Mouse (Mus musculus) bone marrow, adult 2 months (tissue): ENCODE results near the gene Rpp25l. TPM values are rescaled to one million over a fixed set of nuclear protein-coding genes. Genes with fewer than 3 reads are reported as not detected.

Experiments
- H3K27ac ChIP-seq: fragments of 200-500 bp; 2 replicates; pipeline ENCODE4 v1.5.1; 2012; ENCODE audit warnings: low read depth, mild to moderate bottlenecking, control low read depth, inconsistent platforms, low read length; ENCODE audit not compliant: control insufficient read depth, poor library complexity, insufficient read depth
- H3K4me1 ChIP-seq: fragments of 200-500 bp; 2 replicates; pipeline ENCODE4 v1.6.1; 2011; ENCODE audit warnings: low read length; ENCODE audit not compliant: control insufficient read depth, insufficient read depth
- H3K4me3 ChIP-seq: fragments of 200-500 bp; replicated peaks from 2 replicates; pipeline ENCODE3; 2011; ENCODE audit warnings: mild to moderate bottlenecking, low read depth, low read length, control low read depth; ENCODE audit not compliant: control insufficient read depth
- CTCF ChIP-seq: fragments of 200-500 bp; IDR thresholded peaks from 2 replicates; pipeline ENCODE4 v1.5.1; 2011; ENCODE audit warnings: low read length, control low read depth; ENCODE audit not compliant: control insufficient read depth, insufficient read depth
- POLR2A ChIP-seq: fragments of 200-500 bp; IDR thresholded peaks from 2 replicates; pipeline ENCODE4 v1.6.1; 2011; ENCODE audit warnings: low read depth, mild to moderate bottlenecking, control low read depth, low read length, borderline replicate concordance; ENCODE audit not compliant: control insufficient read depth
- WGBS: fragments of 180-500 bp; shearing (Covaris S2); methylation state at CpG from one replicate; pipeline ENCODE4 v1.1.7; 2018; 5-methylcytosine and 5-hydroxymethylcytosine counted together
- polyA plus RNA-seq: library from polyadenylated mRNA; stranded (reverse); fragments of >200 nt; gene quantifications from 2 replicates; pipeline ENCODE4 v1.2.4, GENCODE M21; 2011; ENCODE audit warnings: low replicate concordance; ENCODE audit not compliant: missing spikeins, insufficient read depth, insufficient read length

Rpp25l gene
- polyA plus RNA-seq, 1 experiment, result 37.2 TPM

GRCm38 (mm10) chr4:41671963-41672480, 41.3 kb downstream of the Rpp25l start:
- TF ChIP-seq CTCF (no peak), POLR2A (no peak)
- no peaks in the 10 kb centered on the region for H3K4me1 ChIP-seq
- WGBS, result 50% methylated on average over 8 of the region's 8 CpGs
- H3K27ac ChIP-seq, result no peak overlapping the region
- H3K4me3 ChIP-seq, result no peak overlapping the region

GRCm38 (mm10) chr4:41671500-41671899, 41.8 kb downstream of the Rpp25l start:
- no peak for TF ChIP-seq CTCF
- no peak for TF ChIP-seq POLR2A
- Histone ChIP-seq H3K4me3 (no peak overlapping the region), H3K27ac (no peak overlapping the region), H3K4me1 (no peaks in the 10 kb centered on the region)
- WGBS, result 20% methylated on average over 5 of the region's 5 CpGs

GRCm38 (mm10) chr4:41670836-41671235, 42.5 kb downstream of the Rpp25l start:
- Histone ChIP-seq H3K4me1 (no peaks in the 10 kb centered on the region), H3K27ac (no peak overlapping the region), H3K4me3 (no peak overlapping the region)
- WGBS, result 86% methylated on average over 18 of the region's 18 CpGs
- no peak for TF ChIP-seq POLR2A
- TF ChIP-seq CTCF, result no peak

- no peak overlapping the region for H3K4me3 ChIP-seq
- H3K27ac ChIP-seq, result no peak overlapping the region
- 86% methylated on average over 11 of the region's 11 CpGs for WGBS
- H3K4me1 ChIP-seq, result no peaks in the 10 kb centered on the region
- TF ChIP-seq POLR2A (no peak), CTCF (no peak)
Observed at GRCm38 (mm10) chr4:41666646-41667045, 46.7 kb downstream of the Rpp25l start.

- Histone ChIP-seq H3K4me1 (no peaks in the 10 kb centered on the region), H3K27ac (no peak overlapping the region), H3K4me3 (no peak overlapping the region)
- TF ChIP-seq CTCF, result no peak
- TF ChIP-seq POLR2A, result no peak
- 7% methylated on average over 8 of the region's 8 CpGs for WGBS
Observed at GRCm38 (mm10) chr4:41665009-41665675, 48.2 kb downstream of the Rpp25l start.

GRCm38 (mm10) chr4:41664533-41664932, 48.8 kb downstream of the Rpp25l start:
- TF ChIP-seq POLR2A, result no peak
- TF ChIP-seq CTCF, result no peak
- H3K4me1 ChIP-seq, result no peaks in the 10 kb centered on the region
- no peak overlapping the region for H3K27ac ChIP-seq
- 26% methylated on average over 7 of the region's 7 CpGs for WGBS
- H3K4me3 ChIP-seq, result no peak overlapping the region

GRCm38 (mm10) chr4:41663614-41664013, 49.7 kb downstream of the Rpp25l start:
- 54% methylated on average over 9 of the region's 9 CpGs for WGBS
- no peaks in the 10 kb centered on the region; the same call in 1 of the 2 replicates for H3K4me1 ChIP-seq
- TF ChIP-seq POLR2A (no peak), CTCF (no peak)
- no peak overlapping the region for H3K27ac ChIP-seq
- H3K4me3 ChIP-seq, result no peak overlapping the region

- TF ChIP-seq POLR2A (no peak), CTCF (no peak)
- no peaks in the 10 kb centered on the region; the same call in 1 of the 2 replicates for H3K4me1 ChIP-seq
- WGBS, result 65% methylated on average over 11 of the region's 11 CpGs
- H3K4me3 ChIP-seq, result no peak overlapping the region
- H3K27ac ChIP-seq, result no peak overlapping the region
Observed at GRCm38 (mm10) chr4:41662723-41663122, 50.6 kb downstream of the Rpp25l start.

Other genes starting within 250 kb of the Rpp25l start
- gene Kif24, start 248.6 kb downstream of the Rpp25l start, polyA plus RNA-seq, result 11.5 and 17.6 TPM in 2 replicates
- gene Nudt2, start 248.4 kb downstream of the Rpp25l start, polyA plus RNA-seq, result 3.0 and 3.9 TPM in 2 replicates
- gene AI464131, start 210.5 kb downstream of the Rpp25l start, polyA plus RNA-seq, result 0.31 TPM in 1 of 2 replicates, not detected in the other
- not detected in 2 replicates for gene 1110017D15Rik, start 196.2 kb downstream of the Rpp25l start, polyA plus RNA-seq
- 6.9 and 17.8 TPM in 2 replicates for gene Fam219a, start 144.0 kb downstream of the Rpp25l start, polyA plus RNA-seq
- not detected in 2 replicates for gene Dnaic1, start 143.8 kb downstream of the Rpp25l start, polyA plus RNA-seq
- gene Enho, start 73.2 kb downstream of the Rpp25l start, polyA plus RNA-seq, result 1.0 and 1.2 TPM in 2 replicates
- gene Cntfr, start 16.4 kb downstream of the Rpp25l start, polyA plus RNA-seq, result not detected in 2 replicates
- 77.3 and 83.6 TPM in 2 replicates for gene Il11ra1, start 13.5 kb downstream of the Rpp25l start, polyA plus RNA-seq
- 24.0 and 48.2 TPM in 2 replicates for gene Dctn3, start 9.6 kb upstream of the Rpp25l start, polyA plus RNA-seq
- gene Arid3c, start 17.6 kb upstream of the Rpp25l start, polyA plus RNA-seq, result not detected in 2 replicates
- gene Galt, start 41.7 kb upstream of the Rpp25l start, polyA plus RNA-seq, result 12.3 and 26.9 TPM in 2 replicates
- gene Sigmar1, start 42.6 kb upstream of the Rpp25l start, polyA plus RNA-seq, result 6.0 and 13.4 TPM in 2 replicates
- 6.2 and 28.8 TPM in 2 replicates for gene Ccl27a, start 60.7 kb upstream of the Rpp25l start, polyA plus RNA-seq
- not detected in 2 replicates for gene Gm21541, start 190.1 kb upstream of the Rpp25l start, polyA plus RNA-seq
- gene Gm20878, start 228.0 kb upstream of the Rpp25l start, polyA plus RNA-seq, result 3.8 and 6.1 TPM in 2 replicates